In the genomic region with DNA sequence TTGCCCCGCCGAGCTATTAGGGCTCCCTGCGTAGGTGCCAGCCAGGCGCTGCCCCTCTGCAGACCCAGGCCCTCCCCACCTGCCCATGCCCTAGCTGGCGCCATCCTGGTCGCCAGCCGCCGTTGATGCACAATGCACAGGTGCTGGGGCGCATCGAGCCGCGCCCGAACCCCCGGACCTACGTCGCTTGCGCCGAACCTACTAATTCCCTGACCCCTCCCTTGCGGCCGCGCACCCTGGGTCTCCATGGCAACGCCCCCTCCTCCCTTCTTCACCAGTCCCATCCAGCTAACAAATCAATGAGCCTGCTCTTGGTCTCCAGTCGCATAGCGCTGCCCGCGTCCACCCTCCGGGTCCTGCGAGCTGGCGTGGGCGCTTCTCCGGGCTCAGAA, we compare ENCODE assay signal across 8 mouse cellular contexts. TPM values are rescaled to one million over a fixed set of nuclear protein-coding genes. Genes with fewer than 3 reads are reported as not detected.
DNase-seq lines count a peak whose midpoint lies in the region; ATAC-seq and TF ChIP-seq lines count a peak whose summit lies in the region.

No protein-coding gene starts in this region.

- no peak for DNase-seq in heart, embryonic 10.5 days (ENCODE audit: low spot score)
- DNase-seq in heart, adult 8-10 months (ENCODE audit: low spot score), result no peak
- no peak for DNase-seq in thymus, adult 2 months
- no peak for DNase-seq in thymus, adult 18-20 months
- DNase-seq in intestine, embryonic 14.5 days (ENCODE audit: low spot score), result no peak
- DNase-seq in midbrain, embryonic 14.5 days, result peak; percentile 85
- no peak for DNase-seq in urinary bladder, postnatal 36 days (ENCODE audit: low spot score in 2 of 2)
- no peak for DNase-seq in cerebellum, adult 11 months

- H3K4me2 ChIP-seq in intestine, embryonic 14.5 days (ENCODE audit: low read length), result peak overlapping the region; percentile 97
- H3K4me2 ChIP-seq in midbrain, embryonic 14.5 days (ENCODE audit: low read length), result peak overlapping the region; percentile 74

- peaks cover 78% of the 10 kb centered on the region for H3K4me1 ChIP-seq in heart, embryonic 10.5 days
- H3K4me1 ChIP-seq in thymus, adult 2 months (replicated peaks; ENCODE audit: control insufficient read depth, insufficient read depth, low read length), result peaks cover 24% of the 10 kb centered on the region
- H3K4me1 ChIP-seq in intestine, embryonic 14.5 days (replicated peaks; ENCODE audit: control insufficient read depth, insufficient read depth, low read length), result peaks cover 51% of the 10 kb centered on the region
- H3K4me1 ChIP-seq in midbrain, embryonic 14.5 days (ENCODE audit: control insufficient read depth, insufficient read depth, low read length), result peaks cover 40% of the 10 kb centered on the region

- H3K27me3 ChIP-seq in heart, embryonic 10.5 days (ENCODE audit: insufficient read depth, poor library complexity, severe bottlenecking), result peaks cover 89% of the 10 kb centered on the region
- peaks cover 38% of the 10 kb centered on the region; the same call in 1 of the 2 replicates for H3K27me3 ChIP-seq in thymus, adult 2 months (ENCODE audit: control insufficient read depth, insufficient read depth, low read length)
- H3K27me3 ChIP-seq in intestine, embryonic 14.5 days (replicated peaks; ENCODE audit: control insufficient read depth, insufficient read depth, low read length), result peaks cover 81% of the 10 kb centered on the region
- peaks cover 75% of the 10 kb centered on the region for H3K27me3 ChIP-seq in midbrain, embryonic 14.5 days (ENCODE audit: control insufficient read depth, insufficient read depth, low read length)

- H3K4me3 ChIP-seq in heart, embryonic 10.5 days, result peak overlapping the region; percentile 84
- H3K4me3 ChIP-seq in thymus, adult 2 months (ENCODE audit: control insufficient read depth, insufficient read depth, low read length), result peak overlapping the region; percentile 61
- peak overlapping the region; percentile 68 for H3K4me3 ChIP-seq in intestine, embryonic 14.5 days (ENCODE audit: low read depth, low read length)
- peak overlapping the region; percentile 70 for H3K4me3 ChIP-seq in midbrain, embryonic 14.5 days (replicated peaks; ENCODE audit: low read depth, low read length)

- ATAC-seq in intestine, embryonic 14.5 days (replicated peaks; ENCODE audit: low FRiP score, low TSS enrichment, low read depth), result peak; percentile 62; the same call in 1 of the 2 replicates
- no peak; the same call in 1 of the 2 replicates for ATAC-seq in midbrain, embryonic 14.5 days (ENCODE audit: low FRiP score, low TSS enrichment)

- no peaks in the 10 kb centered on the region for H3K9me3 ChIP-seq in heart, embryonic 10.5 days
- no peaks in the 10 kb centered on the region for H3K9me3 ChIP-seq in intestine, embryonic 14.5 days (ENCODE audit: control insufficient read depth, low read length)
- no peaks in the 10 kb centered on the region for H3K9me3 ChIP-seq in midbrain, embryonic 14.5 days (ENCODE audit: control insufficient read depth, low read length)

- peaks cover 10% of the 10 kb centered on the region for H3K36me3 ChIP-seq in heart, embryonic 10.5 days
- H3K36me3 ChIP-seq in thymus, adult 2 months (ENCODE audit: control insufficient read depth, insufficient read depth, low read length), result peaks cover 7% of the 10 kb centered on the region
- H3K36me3 ChIP-seq in intestine, embryonic 14.5 days (ENCODE audit: control insufficient read depth, insufficient read depth, low read length), result peaks cover 7% of the 10 kb centered on the region
- H3K36me3 ChIP-seq in midbrain, embryonic 14.5 days (ENCODE audit: control insufficient read depth, insufficient read depth, low read length), result peaks cover 11% of the 10 kb centered on the region

- H3K9ac ChIP-seq in intestine, embryonic 14.5 days (ENCODE audit: low read length), result peak overlapping the region; percentile 34
- H3K9ac ChIP-seq in midbrain, embryonic 14.5 days (replicated peaks; ENCODE audit: low read length), result peak overlapping the region; percentile 87

- WGBS in heart, embryonic 10.5 days, result 0% methylated on average over 31 of the region's 31 CpGs
- 0% methylated on average over 31 of the region's 31 CpGs for WGBS in thymus, adult 2 months
- WGBS in intestine, embryonic 14.5 days, result under 1% methylated on average over 30 of the region's 31 CpGs
- WGBS in midbrain, embryonic 14.5 days, result under 1% methylated on average over 31 of the region's 31 CpGs

- peak overlapping the region; percentile 94 for H3K27ac ChIP-seq in heart, embryonic 10.5 days
- H3K27ac ChIP-seq in thymus, adult 2 months (ENCODE audit: control insufficient read depth, insufficient read depth, low read length), result no peak overlapping the region
- H3K27ac ChIP-seq in intestine, embryonic 14.5 days (ENCODE audit: low read depth), result no peak overlapping the region
- peak overlapping the region; percentile 93 for H3K27ac ChIP-seq in midbrain, embryonic 14.5 days (replicated peaks; ENCODE audit: low read depth, low read length)

- 0 out of 2 replicates have a peak, but pooled peaks have one; percentile 16 for TF ChIP-seq CTCF in thymus, adult 2 months (IDR thresholded peaks at IDR 0.05; ENCODE audit: borderline replicate concordance, control insufficient read depth, extremely low read depth, insufficient read depth, low read length, poor library complexity)

- TF ChIP-seq POLR2A in thymus, adult 2 months (IDR thresholded peaks at IDR 0.05; ENCODE audit: control insufficient read depth, extremely low read depth, insufficient read depth, low read length, poor library complexity), result peak; percentile 8; the same call in 1 of the 2 replicates

RNA-seq across cellular contexts. Expression of a gene that starts 0.6 kb away (rescaled TPM):
- 9.1 and 9.7 TPM in 2 replicates for polyA plus RNA-seq in heart, embryonic 10.5 days (2016; fragmentation: Nextera tagmentation; extraction: Ambion mirVana)
- total RNA-seq in heart, adult 8-10 months (2022), result 1 to 10 TPM; 3.6 to 4.9 (median 4.6) TPM
- 8.1 and 8.2 TPM in 2 replicates for polyA plus RNA-seq in thymus, adult 2 months (2012; rRNA removed)
- polyA plus RNA-seq in intestine, embryonic 14.5 days (2014; fragmentation: Nextera tagmentation; extraction: Ambion mirVana), result 7.7 and 11.4 TPM in 2 replicates
- 11.5 and 12.4 TPM in 2 replicates for polyA plus RNA-seq in midbrain, embryonic 14.5 days (2014; fragmentation: Nextera tagmentation; extraction: Ambion mirVana)

RNA-seq across cellular contexts. Expression of a gene that starts 18.6 kb away (rescaled TPM):
- polyA plus RNA-seq in heart, embryonic 10.5 days (2016; fragmentation: Nextera tagmentation; extraction: Ambion mirVana), result 37.4 and 56.0 TPM in 2 replicates
- total RNA-seq in heart, adult 8-10 months (2022), result 1 to 10 TPM; 2.0 to 3.9 (median 2.9) TPM
- polyA plus RNA-seq in thymus, adult 2 months (2012; rRNA removed), result 20.6 and 22.5 TPM in 2 replicates
- 31.5 and 32.0 TPM in 2 replicates for polyA plus RNA-seq in intestine, embryonic 14.5 days (2014; fragmentation: Nextera tagmentation; extraction: Ambion mirVana)
- polyA plus RNA-seq in midbrain, embryonic 14.5 days (2014; fragmentation: Nextera tagmentation; extraction: Ambion mirVana), result 15.6 and 20.7 TPM in 2 replicates

RNA-seq across cellular contexts. Expression of a gene that starts 44.7 kb away (rescaled TPM):
- 8.9 and 9.0 TPM in 2 replicates for polyA plus RNA-seq in heart, embryonic 10.5 days (2016; fragmentation: Nextera tagmentation; extraction: Ambion mirVana)
- total RNA-seq in heart, adult 8-10 months (2022), result 10 to 100 TPM in 1 of 4 experiments, 1 to 10 TPM in 3; 5.2 to 12.8 (median 8.4) TPM
- polyA plus RNA-seq in thymus, adult 2 months (2012; rRNA removed), result 54.7 and 56.8 TPM in 2 replicates
- polyA plus RNA-seq in intestine, embryonic 14.5 days (2014; fragmentation: Nextera tagmentation; extraction: Ambion mirVana), result 9.9 and 10.5 TPM in 2 replicates
- polyA plus RNA-seq in midbrain, embryonic 14.5 days (2014; fragmentation: Nextera tagmentation; extraction: Ambion mirVana), result 19.0 and 19.3 TPM in 2 replicates

RNA-seq across cellular contexts. Expression of a gene that starts 53.3 kb away (rescaled TPM):
- polyA plus RNA-seq in heart, embryonic 10.5 days (2016; fragmentation: Nextera tagmentation; extraction: Ambion mirVana), result not detected in 2 replicates
- total RNA-seq in heart, adult 8-10 months (2022), result not detected
- polyA plus RNA-seq in thymus, adult 2 months (2012; rRNA removed), result 0.11 and 0.17 TPM in 2 replicates
- polyA plus RNA-seq in intestine, embryonic 14.5 days (2014; fragmentation: Nextera tagmentation; extraction: Ambion mirVana), result not detected in 2 replicates
- polyA plus RNA-seq in midbrain, embryonic 14.5 days (2014; fragmentation: Nextera tagmentation; extraction: Ambion mirVana), result not detected in 2 replicates

Comparison
In these comparisons a context has a peak if more than half of its experiments do, and no peak if none do; other contexts are left out.
1. H3K27ac ChIP-seq: peak in heart, embryonic 10.5 days (single experiment) and midbrain, embryonic 14.5 days (single experiment); none in thymus, adult 2 months (single experiment) and intestine, embryonic 14.5 days (single experiment).
2. Peak in every context shown above with its lines, with median percentiles within 50 percentile points of each other: H3K4me3 ChIP-seq.